Mouse (Mus musculus) embryonic facial prominence, embryonic 14.5 days (tissue): ENCODE measurements around the gene Pbx1. TPM values are rescaled to one million over a fixed set of nuclear protein-coding genes. Genes with fewer than 3 reads are reported as not detected.

Experiments
- ATAC-seq: fragments of 200-750 bp; cut with Nextera tagmentation; 2 replicates; pipeline ENCODE4 v1.8.0; 2017; ENCODE audit warnings: low read depth, moderate number of reproducible peaks, moderate TSS enrichment
- DNase-seq: peaks from one replicate; pipeline ENCODE4 v3.0.0-alpha.2; 2015; ENCODE audit warnings: low spot score
- H3K27ac ChIP-seq: fragments of 300-500 bp; sonication (generic); replicated peaks from 2 replicates; pipeline ENCODE4 v1.5.1; 2014; ENCODE audit warnings: low read depth, mild to moderate bottlenecking, low read length, moderate library complexity
- H3K27me3 ChIP-seq: fragments of 300-500 bp; sonication (generic); replicated peaks from 2 replicates; pipeline ENCODE4 v1.6.1; 2014; ENCODE audit warnings: low read length; ENCODE audit not compliant: control insufficient read depth, insufficient read depth
- H3K36me3 ChIP-seq: fragments of 300-500 bp; sonication (generic); 2 replicates; pipeline ENCODE4 v1.6.1; 2014; ENCODE audit warnings: low read length, mixed read lengths; ENCODE audit not compliant: control insufficient read depth, insufficient read depth
- H3K4me1 ChIP-seq: fragments of 300-500 bp; sonication (generic); 2 replicates; pipeline ENCODE4 v1.6.1; 2014; ENCODE audit warnings: antibody characterized with exemption, low read length; ENCODE audit not compliant: control insufficient read depth, insufficient read depth
- H3K4me2 ChIP-seq: fragments of 300-500 bp; sonication (generic); 2 replicates; pipeline ENCODE4 v1.6.1; 2014; ENCODE audit warnings: low read depth, mild to moderate bottlenecking, low read length, moderate library complexity, mixed read lengths
- H3K4me3 ChIP-seq: fragments of 300-500 bp; sonication (generic); 2 replicates; pipeline ENCODE4 v1.5.1; 2014; ENCODE audit warnings: low read depth, mild to moderate bottlenecking, low read length
- H3K9ac ChIP-seq: fragments of 300-500 bp; sonication (generic); 2 replicates; pipeline ENCODE4 v1.6.1; 2014; ENCODE audit warnings: low read depth, mild to moderate bottlenecking, low read length, moderate library complexity, mixed read lengths
- H3K9me3 ChIP-seq: fragments of 300-500 bp; sonication (generic); 2 replicates; pipeline ENCODE4 v1.6.1; 2016; ENCODE audit warnings: low read length; ENCODE audit not compliant: control insufficient read depth
- WGBS: fragments of 180-500 bp; shearing (Covaris S2); extraction: QIAGEN DNeasy Blood & Tissue Kit; methylation state at CpG from one replicate; pipeline ENCODE4 v1.1.7; 2014; 5-methylcytosine and 5-hydroxymethylcytosine counted together
- polyA plus RNA-seq: library from polyadenylated mRNA; unstranded; fragments of >200 nt; fragmentation: Nextera tagmentation; extraction: Ambion mirVana; gene quantifications from 2 replicates; pipeline ENCODE4 v1.2.1, GENCODE M21; 2014

The Pbx1 gene
- polyA plus RNA-seq, 1 experiment from 2014 or later = 30.5 TPM

GRCm38 (mm10) chr1:168376330-168376729, 55.7 kb downstream of the Pbx1 start:
- H3K9ac ChIP-seq = no peak overlapping the region
- ATAC-seq (no peak), DNase-seq (no peak)
- 40% methylated on average over 3 of the region's 3 CpGs for WGBS
- peaks cover 17% of the 10 kb centered on the region; the same call in 1 of the 2 replicates for H3K4me1 ChIP-seq
- no peak overlapping the region for H3K4me2 ChIP-seq
- H3K4me3 ChIP-seq = no peak overlapping the region
- no peaks in the 10 kb centered on the region for H3K27me3 ChIP-seq
- H3K9me3 ChIP-seq = no peaks in the 10 kb centered on the region
- no peak overlapping the region; the same call in 1 of the 2 replicates for H3K27ac ChIP-seq
- peaks cover 7% of the 10 kb centered on the region; the same call in 1 of the 2 replicates for H3K36me3 ChIP-seq

- Histone ChIP-seq H3K4me3 (no peak overlapping the region), H3K9me3 (no peaks in the 10 kb centered on the region), H3K9ac (no peak overlapping the region), H3K27ac (no peak overlapping the region), H3K27me3 (no peaks in the 10 kb centered on the region), H3K4me2 (no peak overlapping the region), H3K4me1 (peaks cover 4% of the 10 kb centered on the region; the same call in 1 of the 2 replicates), H3K36me3 (peaks cover 13% of the 10 kb centered on the region; the same call in 1 of the 2 replicates)
- DNase-seq (peak; percentile 54), ATAC-seq (0 out of 2 replicates have a peak, but pooled peaks have one; percentile 23)
- WGBS = 75% methylated on average over 12 of the region's 12 CpGs
Observed at GRCm38 (mm10) chr1:168374953-168375600, 57.0 kb downstream of the Pbx1 start.

- H3K27ac ChIP-seq = no peak overlapping the region
- no peak overlapping the region for H3K9ac ChIP-seq
- no peak overlapping the region for H3K4me3 ChIP-seq
- H3K4me1 ChIP-seq = no peaks in the 10 kb centered on the region
- WGBS = 85% methylated on average over 2 of the region's 2 CpGs
- no peak overlapping the region for H3K4me2 ChIP-seq
- DNase-seq (no peak), ATAC-seq (no peak)
- peaks cover 13% of the 10 kb centered on the region; the same call in 1 of the 2 replicates for H3K36me3 ChIP-seq
- H3K27me3 ChIP-seq = no peaks in the 10 kb centered on the region
- no peaks in the 10 kb centered on the region for H3K9me3 ChIP-seq
Observed at GRCm38 (mm10) chr1:168372089-168372488, 60.0 kb downstream of the Pbx1 start.

GRCm38 (mm10) chr1:168370966-168371365, 61.1 kb downstream of the Pbx1 start:
- ATAC-seq = no peak

GRCm38 (mm10) chr1:168366261-168366660, 65.8 kb downstream of the Pbx1 start:
- no peaks in the 10 kb centered on the region for H3K27me3 ChIP-seq
- no peak overlapping the region for H3K4me2 ChIP-seq
- WGBS = 88% methylated on average over 5 of the region's 5 CpGs
- H3K27ac ChIP-seq = no peak overlapping the region
- no peak for DNase-seq
- H3K9ac ChIP-seq = no peak overlapping the region
- no peak for ATAC-seq
- 0 out of 2 replicates have a peak, but pooled peaks cover 13% of the 10 kb centered on the region for H3K36me3 ChIP-seq
- H3K4me1 ChIP-seq = no peaks in the 10 kb centered on the region; the same call in 1 of the 2 replicates
- H3K4me3 ChIP-seq = no peak overlapping the region
- no peaks in the 10 kb centered on the region for H3K9me3 ChIP-seq

More at GRCm38 (mm10) chr1:168370966-168371365, 61.1 kb downstream of the Pbx1 start:
- Histone ChIP-seq H3K27me3 (no peaks in the 10 kb centered on the region), H3K27ac (no peak overlapping the region), H3K9ac (no peak overlapping the region), H3K9me3 (no peaks in the 10 kb centered on the region), H3K4me3 (no peak overlapping the region), H3K36me3 (peaks cover 13% of the 10 kb centered on the region; the same call in 1 of the 2 replicates), H3K4me2 (no peak overlapping the region), H3K4me1 (no peaks in the 10 kb centered on the region)
- 83% methylated on average over 9 of the region's 9 CpGs for WGBS
- DNase-seq = no peak

GRCm38 (mm10) chr1:168364325-168364724, 67.7 kb downstream of the Pbx1 start:
- H3K4me1 ChIP-seq = no peaks in the 10 kb centered on the region; the same call in 1 of the 2 replicates
- H3K9me3 ChIP-seq = no peaks in the 10 kb centered on the region
- H3K27me3 ChIP-seq = no peaks in the 10 kb centered on the region
- no peak for DNase-seq
- ATAC-seq = no peak
- H3K9ac ChIP-seq = no peak overlapping the region
- H3K36me3 ChIP-seq = 0 out of 2 replicates have a peak, but pooled peaks cover under 1% of the 10 kb centered on the region
- no peak overlapping the region for H3K4me2 ChIP-seq
- H3K4me3 ChIP-seq = no peak overlapping the region
- no peak overlapping the region for H3K27ac ChIP-seq
- 84% methylated on average over 7 of the region's 7 CpGs for WGBS

- no peak for DNase-seq
- WGBS = 67% methylated on average over 11 of the region's 11 CpGs
- ATAC-seq = no peak
- Histone ChIP-seq H3K9me3 (no peaks in the 10 kb centered on the region), H3K9ac (no peak overlapping the region), H3K27me3 (no peaks in the 10 kb centered on the region), H3K27ac (no peak overlapping the region), H3K36me3 (no peaks in the 10 kb centered on the region), H3K4me2 (no peak overlapping the region), H3K4me1 (peaks cover 10% of the 10 kb centered on the region), H3K4me3 (no peak overlapping the region)
Observed at GRCm38 (mm10) chr1:168363053-168363452, 69.0 kb downstream of the Pbx1 start.

GRCm38 (mm10) chr1:168362464-168362863, 69.6 kb downstream of the Pbx1 start:
- no peak overlapping the region for H3K4me3 ChIP-seq
- no peak for DNase-seq
- no peaks in the 10 kb centered on the region for H3K27me3 ChIP-seq
- no peak overlapping the region for H3K9ac ChIP-seq
- WGBS = 77% methylated on average over 10 of the region's 10 CpGs
- no peak overlapping the region for H3K27ac ChIP-seq
- no peaks in the 10 kb centered on the region for H3K36me3 ChIP-seq
- ATAC-seq = no peak
- H3K4me2 ChIP-seq = no peak overlapping the region
- H3K4me1 ChIP-seq = peaks cover 16% of the 10 kb centered on the region
- no peaks in the 10 kb centered on the region for H3K9me3 ChIP-seq
